Mouse (Mus musculus): ENCODE data around the gene Nppb. TPM values are rescaled to one million over a fixed set of nuclear protein-coding genes. Genes with fewer than 3 reads are reported as not detected.
A peak's percentile ranks its signal among the peaks of the same experiment; 100 is the strongest.

Gene Nppb
- polyA plus RNA-seq, 1 experiment from 2014 or later: not detected

DNA sequence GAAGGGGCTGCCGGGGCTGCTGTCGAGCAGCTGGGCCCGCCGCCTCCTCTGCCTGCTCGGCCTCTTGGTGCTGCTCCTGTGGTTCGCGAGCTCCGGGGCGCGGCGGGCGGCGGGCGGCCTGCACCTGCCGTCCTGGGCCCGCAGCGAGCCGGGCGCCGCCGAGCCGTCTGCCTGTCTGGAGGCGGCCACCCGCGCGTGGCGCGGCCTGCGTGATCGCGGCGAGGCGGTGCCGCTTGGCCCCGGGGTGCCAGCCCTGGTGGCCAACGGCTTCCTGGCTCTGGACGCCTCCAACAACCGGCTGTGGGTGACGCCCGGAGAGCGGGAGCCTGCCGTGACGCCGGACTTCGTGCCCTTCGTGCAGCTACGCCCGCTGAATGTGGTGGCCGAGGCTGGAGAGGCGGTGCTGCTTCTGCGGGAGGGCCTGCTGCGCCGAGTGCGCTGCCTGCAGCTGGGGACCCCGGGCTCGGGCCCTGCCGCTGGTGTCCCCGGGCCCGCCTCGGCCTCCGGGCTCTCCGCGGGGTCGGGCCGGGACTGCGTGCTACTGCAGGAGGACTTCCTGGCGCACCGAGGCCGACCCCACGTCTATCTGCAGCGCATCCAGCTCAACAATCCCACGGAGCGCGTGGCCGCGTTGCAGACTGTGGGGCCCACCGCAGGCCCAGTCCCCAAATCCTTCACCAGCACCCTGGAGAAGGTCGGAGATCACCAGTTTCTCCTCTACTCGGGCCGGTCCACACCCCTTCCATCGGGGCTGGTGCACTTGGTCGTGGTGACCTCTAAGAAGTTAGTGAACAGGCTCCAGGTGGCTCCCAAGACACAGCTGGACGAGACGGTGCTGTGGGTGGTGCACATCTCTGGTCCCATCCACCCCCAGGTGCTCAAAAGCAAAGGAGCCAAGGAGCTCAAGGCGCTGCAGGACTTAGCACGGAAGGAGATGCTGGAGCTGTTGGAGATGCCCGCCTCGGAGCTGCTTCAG is 44.3 kb upstream of the Nppb start:
- peak; percentile 66 for ATAC-seq
- Histone ChIP-seq H3K4me1 (ENCODE audit: control insufficient read depth, insufficient read depth, low read length) (peaks cover 25% of the 10 kb centered on the region), H3K4me3 (ENCODE audit: low read depth, low read length) (peak overlapping the region; percentile 92), H3K27me3 (replicated peaks; ENCODE audit: control insufficient read depth, insufficient read depth, low read length) (no peaks in the 10 kb centered on the region), H3K36me3 (ENCODE audit: control insufficient read depth, insufficient read depth, low read length) (peaks cover 31% of the 10 kb centered on the region), H3K4me2 (ENCODE audit: low read length) (peak overlapping the region; percentile 99), H3K27ac (ENCODE audit: low read depth, low read length) (peak overlapping the region; percentile 55; the same call in 1 of the 2 replicates), H3K9ac (ENCODE audit: low read length) (peak overlapping the region; percentile 86), H3K9me3 (replicated peaks; ENCODE audit: control insufficient read depth, low read length) (no peaks in the 10 kb centered on the region)
- DNase-seq (ENCODE audit: low spot score): no peak
- WGBS: 7% methylated on average over 78 of the region's 88 CpGs

GRCm38 (mm10) chr4:147943005-147943404 is 42.6 kb upstream of the Nppb start:
- H3K4me1 ChIP-seq (ENCODE audit: control insufficient read depth, insufficient read depth, low read length): peaks cover 25% of the 10 kb centered on the region
- peaks cover 47% of the 10 kb centered on the region for H3K36me3 ChIP-seq (ENCODE audit: control insufficient read depth, insufficient read depth, low read length)
- H3K27ac ChIP-seq (ENCODE audit: low read depth, low read length): no peak overlapping the region
- ATAC-seq: no peak
- 0 out of 2 replicates have a peak overlapping the region, but pooled peaks have one; percentile 12 for H3K4me2 ChIP-seq (ENCODE audit: low read length)
- WGBS: 87% methylated on average over 1 of the region's 1 CpGs
- no peaks in the 10 kb centered on the region for H3K9me3 ChIP-seq (replicated peaks; ENCODE audit: control insufficient read depth, low read length)
- H3K9ac ChIP-seq (ENCODE audit: low read length): no peak overlapping the region
- DNase-seq (ENCODE audit: low spot score): no peak
- no peak overlapping the region for H3K4me3 ChIP-seq (ENCODE audit: low read depth, low read length)
- no peaks in the 10 kb centered on the region for H3K27me3 ChIP-seq (replicated peaks; ENCODE audit: control insufficient read depth, insufficient read depth, low read length)

DNA sequence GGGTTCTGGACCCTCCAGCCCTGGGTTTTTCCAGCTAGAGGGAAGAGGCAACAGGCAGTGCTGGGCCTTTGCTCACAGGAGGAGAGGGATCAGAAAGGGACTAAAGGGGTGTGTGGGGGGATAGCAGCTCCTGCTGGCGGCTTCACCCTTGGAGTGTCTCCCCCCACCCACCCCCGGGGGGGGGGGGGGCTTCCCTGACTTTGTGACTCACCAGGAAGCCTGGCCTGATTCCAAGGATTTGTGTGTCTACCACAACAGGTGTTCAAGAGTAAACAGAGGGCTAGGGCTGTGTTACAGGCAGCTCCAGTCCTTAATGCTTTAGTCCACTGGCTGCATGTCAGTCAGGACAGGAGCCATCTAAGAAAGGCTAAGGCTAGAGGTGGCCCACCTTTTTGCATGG is 38.1 kb upstream of the Nppb start:
- Histone ChIP-seq H3K36me3 (ENCODE audit: control insufficient read depth, insufficient read depth, low read length) (peaks cover 63% of the 10 kb centered on the region), H3K27ac (ENCODE audit: low read depth, low read length) (no peak overlapping the region), H3K4me1 (ENCODE audit: control insufficient read depth, insufficient read depth, low read length) (peaks cover 6% of the 10 kb centered on the region; the same call in 1 of the 2 replicates), H3K4me2 (ENCODE audit: low read length) (no peak overlapping the region), H3K9me3 (replicated peaks; ENCODE audit: control insufficient read depth, low read length) (no peaks in the 10 kb centered on the region), H3K27me3 (replicated peaks; ENCODE audit: control insufficient read depth, insufficient read depth, low read length) (no peaks in the 10 kb centered on the region), H3K9ac (ENCODE audit: low read length) (no peak overlapping the region), H3K4me3 (ENCODE audit: low read depth, low read length) (no peak overlapping the region)
- 34% methylated on average over 2 of the region's 2 CpGs for WGBS
- ATAC-seq (no peak), DNase-seq (ENCODE audit: low spot score) (no peak)

DNA sequence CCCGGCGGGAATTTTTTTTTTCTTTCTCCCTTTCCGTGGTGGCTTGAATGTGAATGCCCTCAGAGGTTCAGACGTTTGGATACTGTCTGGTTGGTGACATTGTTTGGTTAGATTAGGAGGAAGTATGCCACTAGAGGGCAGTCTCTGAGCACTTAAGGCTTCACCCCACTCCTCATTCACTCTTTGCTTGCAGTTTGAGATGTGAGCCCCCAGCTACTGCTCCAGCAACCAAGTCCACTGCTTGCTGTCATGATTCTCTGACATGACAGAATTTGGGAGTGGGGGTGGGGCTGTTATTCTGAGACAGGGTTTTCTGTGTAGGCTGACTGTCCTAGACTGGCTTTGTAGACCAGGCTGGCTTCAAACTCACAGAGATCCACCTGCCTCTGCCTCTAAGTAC is 32.0 kb upstream of the Nppb start:
- Histone ChIP-seq H3K27me3 (replicated peaks; ENCODE audit: control insufficient read depth, insufficient read depth, low read length) (no peaks in the 10 kb centered on the region), H3K27ac (ENCODE audit: low read depth, low read length) (no peak overlapping the region), H3K9ac (ENCODE audit: low read length) (no peak overlapping the region), H3K36me3 (ENCODE audit: control insufficient read depth, insufficient read depth, low read length) (peaks cover 16% of the 10 kb centered on the region; the same call in 1 of the 2 replicates), H3K4me2 (ENCODE audit: low read length) (no peak overlapping the region), H3K4me1 (ENCODE audit: control insufficient read depth, insufficient read depth, low read length) (no peaks in the 10 kb centered on the region), H3K4me3 (ENCODE audit: low read depth, low read length) (no peak overlapping the region), H3K9me3 (replicated peaks; ENCODE audit: control insufficient read depth, low read length) (no peaks in the 10 kb centered on the region)
- 10% methylated on average over 4 of the region's 4 CpGs for WGBS
- ATAC-seq (peak; percentile 50; the same call in 1 of the 2 replicates), DNase-seq (ENCODE audit: low spot score) (peak; percentile 72)

- H3K4me2 ChIP-seq (ENCODE audit: low read length): no peak overlapping the region
Measured at GRCm38 (mm10) chr4:147957141-147957540, 28.4 kb upstream of the Nppb start.

GRCm38 (mm10) chr4:147959881-147960831 is 25.4 kb upstream of the Nppb start:
- no peak overlapping the region for H3K4me2 ChIP-seq (ENCODE audit: low read length)
- no peak overlapping the region for H3K27ac ChIP-seq (ENCODE audit: low read depth, low read length)
- H3K9ac ChIP-seq (ENCODE audit: low read length): no peak overlapping the region
- no peaks in the 10 kb centered on the region for H3K27me3 ChIP-seq (replicated peaks; ENCODE audit: control insufficient read depth, insufficient read depth, low read length)
- no peaks in the 10 kb centered on the region for H3K9me3 ChIP-seq (replicated peaks; ENCODE audit: control insufficient read depth, low read length)
- ATAC-seq: peak; percentile 85
- no peaks in the 10 kb centered on the region for H3K36me3 ChIP-seq (ENCODE audit: control insufficient read depth, insufficient read depth, low read length)
- WGBS: 48% methylated on average over 6 of the region's 6 CpGs
- no peaks in the 10 kb centered on the region for H3K4me1 ChIP-seq (ENCODE audit: control insufficient read depth, insufficient read depth, low read length)
- H3K4me3 ChIP-seq (ENCODE audit: low read depth, low read length): no peak overlapping the region
- peak; percentile 85 for DNase-seq (ENCODE audit: low spot score)

More at GRCm38 (mm10) chr4:147957141-147957540, 28.4 kb upstream of the Nppb start:
- H3K4me3 ChIP-seq (ENCODE audit: low read depth, low read length): no peak overlapping the region
- no peak for DNase-seq (ENCODE audit: low spot score)
- no peaks in the 10 kb centered on the region for H3K4me1 ChIP-seq (ENCODE audit: control insufficient read depth, insufficient read depth, low read length)
- WGBS: 40% methylated on average over 11 of the region's 11 CpGs
- no peaks in the 10 kb centered on the region for H3K27me3 ChIP-seq (replicated peaks; ENCODE audit: control insufficient read depth, insufficient read depth, low read length)
- ATAC-seq: no peak
- no peak overlapping the region for H3K9ac ChIP-seq (ENCODE audit: low read length)
- H3K36me3 ChIP-seq (ENCODE audit: control insufficient read depth, insufficient read depth, low read length): peaks cover under 1% of the 10 kb centered on the region; the same call in 1 of the 2 replicates
- H3K27ac ChIP-seq (ENCODE audit: low read depth, low read length): no peak overlapping the region
- H3K9me3 ChIP-seq (replicated peaks; ENCODE audit: control insufficient read depth, low read length): no peaks in the 10 kb centered on the region

DNA sequence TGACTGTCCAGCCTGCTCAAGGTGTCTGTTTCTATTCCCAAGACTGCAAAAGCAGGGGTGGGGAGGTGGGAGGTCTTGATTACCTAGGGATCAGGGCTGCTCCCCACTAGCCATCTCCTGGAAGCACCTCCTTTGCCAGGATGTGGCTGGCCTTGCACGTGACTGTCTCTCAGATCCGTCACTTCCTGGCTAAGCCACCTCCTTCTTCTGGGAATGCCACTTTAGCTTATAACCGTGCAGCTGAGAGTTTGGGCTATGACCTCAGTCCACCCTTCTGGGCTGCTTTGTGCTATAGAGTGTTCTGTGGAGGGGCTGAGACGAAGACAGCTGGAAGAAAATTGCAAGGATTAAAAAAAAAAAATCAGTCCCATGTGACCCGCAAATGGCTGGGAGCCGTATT is 22.8 kb upstream of the Nppb start:
- DNase-seq (ENCODE audit: low spot score) (no peak), ATAC-seq (no peak)
- Histone ChIP-seq H3K36me3 (ENCODE audit: control insufficient read depth, insufficient read depth, low read length) (no peaks in the 10 kb centered on the region), H3K27ac (ENCODE audit: low read depth, low read length) (no peak overlapping the region), H3K4me2 (ENCODE audit: low read length) (no peak overlapping the region), H3K27me3 (replicated peaks; ENCODE audit: control insufficient read depth, insufficient read depth, low read length) (no peaks in the 10 kb centered on the region), H3K4me1 (ENCODE audit: control insufficient read depth, insufficient read depth, low read length) (no peaks in the 10 kb centered on the region), H3K9ac (ENCODE audit: low read length) (no peak overlapping the region), H3K9me3 (replicated peaks; ENCODE audit: control insufficient read depth, low read length) (no peaks in the 10 kb centered on the region), H3K4me3 (ENCODE audit: low read depth, low read length) (no peak overlapping the region)
- WGBS: 60% methylated on average over 6 of the region's 6 CpGs

DNA sequence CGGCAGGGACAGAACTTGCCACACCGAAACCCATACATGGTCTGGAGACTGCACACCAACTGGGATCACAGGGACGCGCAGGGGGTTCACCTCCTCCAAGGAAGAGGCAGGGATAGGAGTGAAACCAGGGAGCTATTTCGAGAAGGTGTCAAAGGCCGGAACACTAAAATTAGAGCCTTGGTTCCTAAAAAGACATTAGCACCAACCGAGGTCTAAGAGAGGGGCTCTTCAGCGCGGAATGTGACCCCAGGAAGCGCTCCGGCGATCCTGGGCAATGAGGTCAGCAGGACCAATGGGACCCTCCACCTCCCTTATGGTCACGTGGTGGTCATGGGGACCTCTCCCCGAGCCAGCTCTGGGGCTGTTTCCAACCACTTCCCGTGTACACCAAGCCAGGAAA is 22.0 kb upstream of the Nppb start:
- H3K9ac ChIP-seq (ENCODE audit: low read length): no peak overlapping the region
- ATAC-seq (no peak), DNase-seq (ENCODE audit: low spot score) (no peak)
- no peaks in the 10 kb centered on the region for H3K4me1 ChIP-seq (ENCODE audit: control insufficient read depth, insufficient read depth, low read length)
- no peak overlapping the region for H3K4me2 ChIP-seq (ENCODE audit: low read length)
- no peak overlapping the region for H3K4me3 ChIP-seq (ENCODE audit: low read depth, low read length)
- H3K27me3 ChIP-seq (replicated peaks; ENCODE audit: control insufficient read depth, insufficient read depth, low read length): no peaks in the 10 kb centered on the region
- 91% methylated on average over 15 of the region's 15 CpGs for WGBS
- H3K36me3 ChIP-seq (ENCODE audit: control insufficient read depth, insufficient read depth, low read length): no peaks in the 10 kb centered on the region
- H3K27ac ChIP-seq (ENCODE audit: low read depth, low read length): no peak overlapping the region
- no peaks in the 10 kb centered on the region for H3K9me3 ChIP-seq (replicated peaks; ENCODE audit: control insufficient read depth, low read length)
